Mouse (Mus musculus) left cerebral cortex, postnatal 25 days (tissue): ENCODE measurements around the gene Tmem123. TPM values are rescaled to one million over a fixed set of nuclear protein-coding genes. Genes with fewer than 3 reads are reported as not detected.

Source experiments
- DNase-seq, 2 experiments: peaks; one replicate each; pipeline ENCODE4 v3.0.0; 2022; ENCODE audit warnings: low spot score in 2 of 2, mixed read lengths in 1 of 2
- intact Hi-C: fragments of 180-260 bp; cut with DNase I; formaldehyde crosslinking; loops from one replicate; pipeline ENCODE4 v1.15.1; 2025
- microRNA-seq, 2 experiments: library from miRNA; unstranded; fragments of <30 nt; microRNA quantifications; one replicate each; pipeline ENCODE4 v1.2.0; 2022
- total RNA-seq, 2 experiments: library from RNA; stranded (reverse); gene quantifications; 2 replicates each; pipeline ENCODE4 v1.2.3; 2021

The Tmem123 gene
- total RNA-seq, 2 experiments from 2014 or later: 9.9 to 10.0 TPM

DNA sequence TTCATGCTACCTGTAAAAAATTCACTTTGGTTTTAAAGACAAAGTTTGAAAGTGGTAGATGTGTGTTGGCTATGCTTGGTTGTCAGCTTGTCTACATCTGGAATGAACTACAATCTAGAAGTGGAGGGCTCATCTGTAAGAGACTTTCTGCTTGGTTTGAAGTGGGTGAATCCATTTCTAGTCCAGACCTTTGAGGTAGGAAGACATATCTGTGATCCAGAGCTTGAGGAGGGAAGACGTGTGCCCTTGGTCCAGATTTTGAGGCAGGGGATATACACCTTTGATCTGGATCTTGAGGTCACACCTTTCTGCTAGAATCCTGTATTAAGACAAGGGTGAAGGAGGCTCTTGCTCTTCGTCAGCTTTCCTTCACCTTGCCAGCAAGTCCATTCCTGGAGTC is 33.7 kb downstream of the Tmem123 start:
- intact Hi-C loops: no loop called here

GRCm38 (mm10) chr9:7798555-7798954 is 34.7 kb downstream of the Tmem123 start:
- intact Hi-C loops: no loop called here
- no peak for DNase-seq

More for the DNA sequence above, 33.7 kb downstream of the Tmem123 start:
- no peak for DNase-seq

DNA sequence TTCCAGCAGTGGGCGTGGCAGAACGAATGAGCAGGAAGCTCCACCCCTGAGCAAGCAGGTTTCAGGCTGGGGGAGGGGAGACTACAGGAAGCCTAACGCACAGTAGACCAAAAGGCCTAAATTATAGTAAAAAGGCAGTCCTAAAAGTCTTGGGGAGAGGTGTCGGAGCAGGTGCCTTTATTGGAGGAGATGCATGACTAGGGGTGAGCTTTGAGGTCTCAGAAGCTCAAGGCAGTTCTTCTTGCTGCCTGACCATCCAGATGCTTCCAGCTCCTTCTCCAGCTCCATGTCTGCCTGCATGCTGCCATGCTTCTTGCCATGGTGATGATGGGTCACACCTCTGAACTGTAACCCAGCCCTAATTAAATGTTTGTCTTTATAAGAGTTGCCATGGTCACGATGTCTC is 41.3 kb downstream of the Tmem123 start:
- no peak for DNase-seq
- intact Hi-C loops: no loop called here

- DNase-seq: no peak
- intact Hi-C loops: loop anchor here (5.0 to 10.0 kb wide), 2 partner anchors 108 to 215 kb away; no protein-coding TSS in a partner anchor
These were observed 58.9 kb downstream of the Tmem123 start for GRCm38 (mm10) chr9:7822758-7823157.

GRCm38 (mm10) chr9:7824916-7825315 is 61.1 kb downstream of the Tmem123 start:
- no peak for DNase-seq
- intact Hi-C loops: loop anchor here (5.0 to 10.0 kb wide), 2 partner anchors 110 to 218 kb away; no protein-coding TSS in a partner anchor

DNA sequence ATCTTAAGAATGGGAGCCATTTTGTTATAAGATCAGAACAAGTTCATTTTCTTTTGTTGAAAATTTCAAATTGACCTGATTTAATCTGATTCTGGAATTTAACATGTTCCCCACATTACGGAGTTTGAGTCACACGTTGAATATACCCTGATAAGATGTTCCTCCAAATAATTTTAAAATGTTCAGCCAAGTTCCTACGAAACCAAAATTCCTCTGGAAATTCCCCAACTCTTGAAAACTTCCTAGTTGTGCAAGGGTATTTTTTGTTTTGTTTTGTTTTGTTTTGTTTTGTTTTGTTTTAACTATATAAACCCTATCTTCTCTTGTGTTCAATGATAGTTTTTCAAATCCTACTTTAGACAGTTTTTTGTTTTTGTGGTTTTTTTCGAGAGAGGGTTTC is 64.9 kb downstream of the Tmem123 start:
- no peak for DNase-seq
- intact Hi-C loops: loop anchor here (10.0 kb wide), 1 partner anchor 114 kb away; no protein-coding TSS in a partner anchor

DNA sequence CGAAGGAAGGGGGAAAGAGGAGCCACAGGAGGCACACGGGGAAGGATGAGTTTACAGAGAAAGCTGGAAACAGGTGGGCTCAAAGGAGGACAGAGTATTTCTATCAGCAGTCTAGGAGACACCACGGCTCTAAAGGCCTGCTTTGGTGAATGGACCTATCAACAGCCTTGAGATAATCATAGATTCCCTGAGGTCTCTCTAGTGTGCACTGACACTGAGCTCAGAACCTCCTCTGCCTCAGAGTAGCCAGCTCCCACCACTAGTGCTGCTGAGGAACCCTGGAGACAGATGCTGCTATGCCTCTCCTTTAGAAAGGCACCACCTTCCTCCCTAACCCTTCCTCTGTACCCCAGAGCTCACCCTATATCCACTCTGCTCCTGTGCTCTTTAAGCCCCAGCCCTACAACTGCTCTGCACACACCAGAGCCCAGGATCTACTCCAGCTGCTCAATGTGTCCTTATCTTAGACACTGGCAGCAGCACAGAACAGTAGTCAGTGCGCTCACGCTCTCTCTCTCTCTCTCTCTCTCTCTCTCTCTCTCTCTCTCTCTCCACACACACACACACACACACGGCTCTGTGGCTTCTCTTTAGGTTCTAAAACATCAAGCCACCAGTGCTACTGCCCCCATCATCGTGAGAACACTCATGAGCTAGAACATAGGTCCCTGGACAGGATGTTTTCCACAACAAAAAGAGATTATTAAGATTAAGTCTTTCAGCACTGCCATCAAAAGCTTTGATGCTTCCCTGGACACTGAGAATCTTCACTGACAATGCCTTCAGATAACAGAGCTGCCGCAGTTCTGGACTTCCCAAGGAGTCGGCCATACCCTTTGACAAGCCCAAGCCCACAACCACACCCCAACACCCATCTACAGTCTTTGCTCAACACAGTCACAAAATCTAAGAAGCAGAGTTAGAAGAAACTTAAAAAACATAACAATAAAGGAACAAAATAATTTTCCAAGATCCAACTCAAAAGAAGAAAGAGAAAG is 66.0 kb downstream of the Tmem123 start:
- intact Hi-C loops: loop anchor here (10.0 kb wide), 3 partner anchors 115 to 645 kb away; partner anchors contain the start of genes Cep126, Dcun1d5 and Dync2h1
- DNase-seq: no peak

DNA sequence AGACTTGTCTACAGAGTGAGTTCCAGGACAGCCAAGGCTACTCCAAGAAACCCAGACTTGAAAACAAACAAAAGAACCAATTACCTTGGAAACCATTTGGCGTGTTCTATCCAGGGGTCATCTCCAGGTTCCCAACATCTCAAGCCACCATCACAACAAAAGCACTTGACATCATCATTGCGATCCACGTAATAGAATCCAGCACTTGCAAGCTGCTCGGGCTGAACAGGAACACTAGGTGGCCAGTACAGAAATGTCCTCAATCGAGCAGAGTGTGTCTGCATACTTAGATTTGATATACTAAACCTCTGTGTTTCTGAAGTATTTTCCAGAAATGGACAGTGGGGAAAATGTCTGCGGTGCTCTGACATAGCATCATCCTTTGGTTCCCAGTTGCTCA is 69.6 kb downstream of the Tmem123 start:
- DNase-seq: no peak
- intact Hi-C loops: loop anchor here (10.0 kb wide), 2 partner anchors 301 to 649 kb away; partner anchors contain the start of genes Cep126, Dcun1d5 and Dync2h1

GRCm38 (mm10) chr9:7835302-7835701 is 71.5 kb downstream of the Tmem123 start:
- DNase-seq: no peak
- intact Hi-C loops: loop anchor here (5.0 to 10.0 kb wide), 3 partner anchors 233 to 651 kb away; partner anchors contain the start of genes Cep126, Dcun1d5 and Dync2h1

GRCm38 (mm10) chr9:7836331-7836730 is 72.5 kb downstream of the Tmem123 start:
- DNase-seq: peak; percentile 49 to 67
- intact Hi-C loops: loop anchor here (5.0 to 10.0 kb wide), 3 partner anchors 234 to 652 kb away; partner anchors contain the start of genes Cep126, Dcun1d5 and Dync2h1

DNA sequence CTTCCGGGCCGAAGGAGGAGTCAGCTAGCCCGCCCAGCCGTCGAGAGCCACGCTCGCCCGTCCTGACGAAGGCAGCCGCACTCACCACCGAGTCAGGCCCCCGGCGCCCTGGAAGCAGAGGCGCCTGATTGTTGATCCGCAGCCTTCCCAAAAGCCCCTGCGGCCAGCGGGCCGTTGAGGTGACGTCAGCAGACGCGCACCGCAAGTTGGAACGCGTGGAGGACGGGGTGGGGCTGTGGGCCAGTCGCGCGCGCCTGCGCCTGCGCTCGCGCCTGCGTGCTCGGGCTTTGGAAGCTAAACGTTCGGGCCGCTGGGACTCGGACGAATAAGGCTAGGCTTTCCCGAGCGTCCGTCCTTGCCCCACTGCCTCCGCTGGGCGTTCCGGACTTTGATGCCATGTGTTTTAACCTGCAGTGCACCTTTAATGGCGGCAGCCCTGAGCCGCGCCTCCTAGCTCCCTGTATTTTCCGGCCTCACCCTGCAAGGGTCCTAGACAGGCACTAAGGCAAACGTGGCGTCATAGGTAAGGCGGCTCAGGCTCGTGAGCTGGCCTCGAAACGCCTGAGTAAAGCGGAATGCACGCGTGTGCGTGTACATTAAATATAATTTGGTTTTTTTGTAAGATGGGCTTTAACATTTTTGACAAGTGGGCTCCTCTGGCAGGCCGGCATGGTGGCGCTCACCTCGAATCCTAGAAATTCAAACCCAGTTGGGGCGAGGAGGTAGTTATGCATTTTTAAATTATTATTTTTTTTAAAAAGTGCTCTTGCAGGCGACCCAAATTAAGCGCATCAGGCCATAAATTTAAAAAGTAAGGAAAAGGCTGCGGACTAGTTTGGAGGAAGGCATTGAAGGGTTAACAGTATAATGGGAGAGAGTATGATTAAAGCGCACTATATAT is 73.3 kb downstream of the Tmem123 start, which contains the start of gene Birc2:
Gene Birc2, minus strand, starts transcription at position 160 of the 901 bp plus-strand sequence.
- peak; percentile 97 for DNase-seq
- intact Hi-C loops: loop anchor here (1.0 to 10.0 kb wide), 4 partner anchors 73 to 652 kb away; partner anchors contain the start of genes Cep126, Dcun1d5, Dync2h1 and Tmem123

DNA sequence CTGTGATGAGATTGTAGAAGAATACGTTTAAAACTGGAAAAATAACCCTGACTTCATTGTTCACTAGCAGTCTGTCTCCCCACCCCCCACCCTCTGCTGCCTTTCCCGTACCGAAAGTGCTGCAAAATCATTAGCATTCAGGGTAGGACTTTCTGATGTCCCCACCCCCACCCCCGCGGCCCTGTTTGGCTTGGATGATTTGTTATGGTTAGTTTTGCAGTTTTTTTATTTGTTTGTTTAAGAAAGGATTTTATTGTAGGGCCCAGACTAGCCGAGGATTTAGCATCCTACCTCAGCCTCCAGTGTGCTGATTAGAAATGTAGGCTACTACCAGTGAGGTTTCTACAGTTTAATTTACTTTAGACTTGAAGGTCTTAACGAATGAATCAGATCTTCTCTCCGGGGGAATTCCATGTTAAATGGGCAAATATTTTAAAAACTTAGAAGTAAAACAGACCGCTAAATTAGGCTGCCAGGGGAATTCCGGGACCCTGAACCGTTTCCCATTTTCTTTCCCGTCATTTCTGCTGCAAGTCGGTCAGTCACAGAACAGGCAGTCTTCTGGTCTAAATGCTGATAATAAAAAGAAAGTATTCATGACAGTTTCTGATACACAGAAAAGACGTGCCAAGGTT is 74.1 kb downstream of the Tmem123 start:
- intact Hi-C loops: loop anchor here (1.0 to 10.0 kb wide), 4 partner anchors 74 to 653 kb away; partner anchors contain the start of genes Cep126, Dcun1d5, Dync2h1 and Tmem123
- DNase-seq: peak; percentile 10 to 12

DNA sequence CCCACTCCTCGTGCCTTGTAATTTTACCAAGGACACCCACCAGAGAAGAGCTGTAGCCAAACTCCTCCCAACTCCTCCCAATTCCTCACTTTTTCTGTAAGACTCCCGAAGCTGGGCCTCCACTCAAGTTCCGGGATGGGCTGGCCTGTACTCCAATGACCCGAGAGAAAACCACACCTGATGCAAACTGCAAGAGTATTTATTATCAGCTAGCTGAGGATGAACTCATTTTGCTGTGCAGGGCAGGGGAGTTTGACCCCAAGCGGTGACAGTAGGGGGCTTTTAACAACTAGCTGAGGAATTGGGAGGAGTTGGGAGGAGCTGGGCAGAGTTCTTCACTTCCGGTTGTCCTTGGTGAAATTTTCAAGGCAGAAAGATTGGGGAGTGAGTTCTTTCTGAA is 77.4 kb downstream of the Tmem123 start:
- intact Hi-C loops: no loop called here
- no peak for DNase-seq

Small RNA genes lying within 50 kb of the gene (microRNA-seq; reads per million reads assigned to microRNA genes)
- 0 to 0.25 reads per million in 2 experiments for gene Mir5618

Other genes starting within 250 kb of the Tmem123 start
- gene Mmp8, start 205.6 kb upstream of the Tmem123 start, total RNA-seq: not detected
- not detected for gene Mmp27, start 192.6 kb upstream of the Tmem123 start, total RNA-seq
- not detected for gene Mmp20, start 135.8 kb upstream of the Tmem123 start, total RNA-seq
- not detected for gene Mmp7, start 72.0 kb upstream of the Tmem123 start, total RNA-seq
- 10 to 100 TPM; 35.1 to 37.5 TPM for gene Birc2, start 73.0 kb downstream of the Tmem123 start, total RNA-seq
- 1 to 10 TPM; 2.7 to 3.8 TPM for gene Birc3, start 109.1 kb downstream of the Tmem123 start, total RNA-seq
- 10 to 100 TPM; 17.0 TPM for gene Yap1, start 240.6 kb downstream of the Tmem123 start, total RNA-seq